14 mouse cellular contexts compared by ENCODE assay signal in the genomic region with DNA sequence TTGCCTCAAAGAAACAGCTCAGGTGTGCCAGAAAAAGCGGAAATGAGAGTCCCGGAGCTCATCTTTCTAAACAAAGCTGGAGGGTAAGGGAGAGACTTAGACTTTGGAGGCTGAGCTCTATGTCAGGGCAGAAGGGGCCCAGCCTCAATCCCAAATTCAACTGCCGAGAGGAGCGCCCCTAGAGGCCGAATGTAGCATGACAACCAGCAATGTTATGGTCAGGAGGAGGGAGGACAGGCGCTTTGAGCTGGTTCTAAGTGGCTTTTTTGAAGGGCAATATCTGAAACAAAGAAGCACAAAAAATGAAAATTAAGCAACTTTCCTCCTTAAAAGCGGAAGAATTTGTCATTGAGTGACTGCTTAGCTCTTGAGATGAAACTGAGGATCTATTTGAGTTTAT. TPM values are rescaled to one million over a fixed set of nuclear protein-coding genes. Genes with fewer than 3 reads are reported as not detected.
DNase-seq lines count a peak whose midpoint lies in the region; TF ChIP-seq lines count a peak whose summit lies in the region.
"Not testable (repeated sequence)": the region's sequence is repeated elsewhere in the genome, so short reads cannot be mapped to it uniquely, and the experiment has no call there.
"Had no signal": no experiment of that assay in that cellular context is flagged by ENCODE, and none has a peak within 500 bp of the region (broad histone marks: within the 10 kb centered on the region; RNA-seq: fewer than 3 reads in every experiment).

No protein-coding gene starts in this region.

- TF ChIP-seq CTCF in liver, adult 2 months (IDR thresholded peaks at IDR 0.05; ENCODE audit: low read depth, low read length), result peak; percentile 69

- not testable (repeated sequence) for H3K27ac ChIP-seq in liver, adult 2 months (replicated peaks; ENCODE audit: insufficient read depth, low read depth, low read length)

- not testable (repeated sequence) for H3K9ac ChIP-seq in liver, adult 2 months (ENCODE audit: low read depth, low read length)

- H3K27me3 ChIP-seq in liver, adult 2 months (ENCODE audit: control insufficient read depth, insufficient read depth, low read length), result not testable (repeated sequence)

- not testable (repeated sequence) for H3K79me2 ChIP-seq in liver, adult 2 months (ENCODE audit: control insufficient read depth, insufficient read depth, low read length)

- DNase-seq in 416B (ENCODE audit: low read depth), result peak; percentile 50
- peak; percentile 32 for DNase-seq in adipocyte (ENCODE audit: low spot score)
- peak; percentile 72 to 78 for DNase-seq in cerebellum, postnatal 10 days
- DNase-seq in gastrocnemius, postnatal 10 days, result peak; percentile 46
- peak; percentile 44 for DNase-seq in kidney, adult 18-20 months
- peak; percentile 8 for DNase-seq in liver, adult 2 months (ENCODE audit: extremely low read depth, low read depth, low spot score)
- peak; percentile 46 to 64 for DNase-seq in natural killer cell, adult 2 months (ENCODE audit: low spot score in 2 of 2)
- peak; percentile 65 to 86 for DNase-seq in spleen, postnatal 4 days (ENCODE audit: low spot score in 2 of 2)

- 31% methylated on average over 6 of the region's 7 CpGs for WGBS in liver, adult 2 months

- not testable (repeated sequence) for H3K36me3 ChIP-seq in liver, adult 2 months (ENCODE audit: control insufficient read depth, insufficient read depth, low read length)

- H3K4me1 ChIP-seq in liver, adult 2 months (ENCODE audit: control insufficient read depth, insufficient read depth, low read length), result not testable (repeated sequence)

- not testable (repeated sequence) for TF ChIP-seq POLR2A in liver, adult 2 months (IDR thresholded peaks at IDR 0.05; ENCODE audit: extremely low read depth, insufficient read depth, low read length)

- H3K4me3 ChIP-seq in liver, adult 2 months (ENCODE audit: insufficient read depth, low read depth, low read length), result not testable (repeated sequence)

RNA-seq across cellular contexts. Expression of a gene that starts 7.0 kb away (rescaled TPM):
- 1 to 10 TPM; 3.1 to 3.3 TPM for total RNA-seq in gastrocnemius, postnatal 10 days (2021)
- total RNA-seq in liver, adult 2 months (2014; rRNA removed), result 1.2 and 2.2 TPM in 2 replicates
- 3.7 and 6.6 TPM in 2 replicates for polyA plus RNA-seq in liver, adult 2 months (2012; rRNA removed)
- polyA plus RNA-seq: embryonic facial prominence, embryonic 12.5 days; limb, embryonic 12.5 days had no signal

RNA-seq across cellular contexts. Expression of a gene that starts 36.3 kb away (rescaled TPM):
- under 1 TPM in 1 of 2 experiments, not detected in 1; 0.68 TPM for total RNA-seq in gastrocnemius, postnatal 10 days (2021)
- total RNA-seq in liver, adult 2 months (2014; rRNA removed), result not detected in 2 replicates
- polyA plus RNA-seq in liver, adult 2 months (2012; rRNA removed), result not detected in 2 replicates
- total RNA-seq: gastrocnemius, adult 8-10 months; monocyte, adult 5-6 weeks had no signal
- polyA plus RNA-seq: CD4-positive, CD25-positive, alpha-beta regulatory T cell, adult 4 months; embryonic facial prominence, embryonic 12.5 days; intestine, embryonic 15.5 days; limb, embryonic 12.5 days had no signal

Comparison
In these comparisons a context has a peak if more than half of its experiments do, and no peak if none do; other contexts are left out.
1. DNase-seq: peak in every context shown above with its lines; median percentile 76 in spleen, postnatal 4 days; 75 in cerebellum, postnatal 10 days; 55 in natural killer cell, adult 2 months; 50 in 416B; 46 in gastrocnemius, postnatal 10 days; 44 in kidney, adult 18-20 months; 32 in adipocyte; 8 in liver, adult 2 months.